Mouse (Mus musculus) spleen, postnatal 4 days (tissue): ENCODE results near the gene Timeless.
"Not testable (repeated sequence)": the region's sequence is repeated elsewhere in the genome, so short reads cannot be mapped to it uniquely, and the experiment has no call there.

Experiments used
- DNase-seq, 2 experiments: peaks; one replicate each; pipeline ENCODE4 v3.0.0; 2022; ENCODE audit warnings: low spot score in 2 of 2

Gene Timeless

DNA sequence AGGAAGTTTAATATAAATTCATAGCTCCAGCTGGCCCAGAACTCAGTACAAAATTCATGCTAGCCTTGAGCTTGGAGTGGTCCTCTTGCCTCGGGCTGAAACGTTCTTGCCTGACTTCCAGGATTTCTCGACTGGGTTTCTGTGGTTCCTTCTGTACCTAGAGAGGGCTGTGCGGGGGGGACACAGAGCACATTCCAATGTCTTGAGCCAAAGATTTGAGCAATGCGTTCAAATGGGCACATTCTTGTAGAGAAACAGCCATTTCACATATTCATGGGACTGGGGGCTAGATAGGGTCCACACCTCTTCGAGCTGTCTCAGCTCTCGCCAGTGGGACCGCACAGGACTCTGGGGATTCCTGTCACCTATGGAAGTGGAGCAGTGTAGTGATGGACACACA lies 24.1 kb downstream of the Timeless start:
- no peak for DNase-seq

DNA sequence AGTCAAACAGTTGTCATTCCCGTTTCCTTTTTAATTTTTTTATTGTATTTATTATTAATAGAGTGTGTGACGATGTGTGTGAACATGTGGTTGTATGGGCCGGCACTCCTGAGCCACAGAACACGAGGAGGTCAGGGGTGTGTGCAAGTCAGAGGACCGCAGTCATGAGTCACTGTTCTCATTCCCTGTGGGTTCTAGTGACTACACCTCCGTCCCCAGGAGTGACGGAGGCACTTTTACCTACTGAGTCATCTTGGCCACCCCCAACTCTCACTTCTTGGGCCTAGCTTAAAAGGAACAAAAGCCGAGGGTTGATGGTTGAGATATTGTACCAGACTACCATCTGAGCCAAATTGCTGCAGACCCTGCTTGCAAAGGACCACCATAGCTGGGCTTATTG lies 24.5 kb downstream of the Timeless start:
- DNase-seq = no peak

DNA sequence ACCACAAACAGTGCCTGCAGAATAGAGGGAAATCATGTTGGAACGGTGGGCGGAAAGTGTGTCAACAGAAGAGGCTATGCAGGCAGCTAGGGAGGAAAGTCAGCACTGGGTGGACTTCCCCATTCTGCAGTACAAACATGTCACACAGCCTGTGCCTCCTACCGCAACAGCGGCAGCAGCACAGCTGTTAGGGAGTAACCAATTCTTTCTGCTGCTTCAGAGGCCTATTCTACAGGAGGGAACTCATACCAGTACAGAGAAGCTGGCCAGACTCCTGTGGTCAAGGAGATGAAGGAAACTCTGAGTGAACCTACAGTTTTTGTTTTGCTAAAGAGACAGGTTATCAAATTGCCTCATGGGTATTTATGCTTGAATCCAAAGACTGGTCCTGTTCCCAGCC lies 27.1 kb downstream of the Timeless start:
- DNase-seq = no peak

DNA sequence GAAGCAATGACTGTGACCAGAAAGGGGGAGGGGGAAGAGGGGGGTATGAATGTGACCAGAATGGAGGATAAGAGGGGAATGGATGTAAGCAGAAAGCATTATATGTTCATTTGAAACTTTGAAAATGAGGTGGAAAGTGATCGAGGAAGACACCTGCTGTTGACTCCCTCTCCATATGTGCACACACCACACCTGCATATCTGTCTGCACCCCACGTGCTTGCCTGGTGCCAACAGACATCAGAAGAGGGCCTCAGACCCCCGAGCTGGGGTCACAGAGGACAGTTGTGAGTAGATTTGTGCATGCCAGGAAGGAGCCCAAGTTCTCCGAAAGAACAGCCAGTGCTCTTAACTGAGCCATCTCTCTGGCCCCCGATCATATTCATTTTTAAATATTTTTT lies 28.1 kb downstream of the Timeless start:
- DNase-seq = no peak

DNA sequence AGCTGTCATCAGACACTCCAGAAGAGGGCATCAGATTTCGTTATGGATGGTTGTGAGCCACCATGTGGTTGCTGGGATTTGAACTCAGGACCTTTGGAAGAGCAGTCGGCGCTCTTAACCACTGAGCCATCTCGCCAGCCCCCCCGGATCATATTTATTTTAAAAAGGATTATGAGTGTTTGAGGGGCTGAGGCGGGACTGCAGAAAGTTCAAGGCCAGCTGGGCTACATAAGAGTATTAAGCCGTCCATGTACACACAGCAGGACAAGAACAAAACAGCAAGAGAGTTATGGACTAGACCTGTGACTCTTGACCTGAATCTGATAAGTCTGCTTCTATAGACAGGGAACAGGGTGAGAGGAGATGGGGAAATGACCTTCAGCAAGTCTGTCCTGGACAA lies 28.5 kb downstream of the Timeless start:
- DNase-seq = not testable (repeated sequence)

DNA sequence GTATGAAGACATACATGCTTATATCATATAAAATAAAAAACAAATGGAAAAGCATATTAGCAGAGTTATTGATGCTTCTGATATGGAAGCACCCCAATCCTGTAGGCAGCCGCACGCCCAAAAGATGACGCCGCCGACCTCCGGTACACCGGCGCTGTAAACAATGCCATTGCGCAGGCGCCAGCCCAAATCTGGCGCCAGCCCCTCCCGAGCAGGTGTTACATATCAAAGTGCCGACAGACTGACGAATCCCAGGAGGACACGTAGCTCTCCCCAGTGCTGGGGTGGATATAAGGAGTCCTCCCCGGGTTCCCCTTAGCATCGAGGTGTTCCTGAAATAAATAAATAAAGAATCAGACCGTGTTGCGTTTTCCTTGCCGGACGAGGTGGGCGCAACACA lies 30.4 kb downstream of the Timeless start:
- DNase-seq = no peak

DNA sequence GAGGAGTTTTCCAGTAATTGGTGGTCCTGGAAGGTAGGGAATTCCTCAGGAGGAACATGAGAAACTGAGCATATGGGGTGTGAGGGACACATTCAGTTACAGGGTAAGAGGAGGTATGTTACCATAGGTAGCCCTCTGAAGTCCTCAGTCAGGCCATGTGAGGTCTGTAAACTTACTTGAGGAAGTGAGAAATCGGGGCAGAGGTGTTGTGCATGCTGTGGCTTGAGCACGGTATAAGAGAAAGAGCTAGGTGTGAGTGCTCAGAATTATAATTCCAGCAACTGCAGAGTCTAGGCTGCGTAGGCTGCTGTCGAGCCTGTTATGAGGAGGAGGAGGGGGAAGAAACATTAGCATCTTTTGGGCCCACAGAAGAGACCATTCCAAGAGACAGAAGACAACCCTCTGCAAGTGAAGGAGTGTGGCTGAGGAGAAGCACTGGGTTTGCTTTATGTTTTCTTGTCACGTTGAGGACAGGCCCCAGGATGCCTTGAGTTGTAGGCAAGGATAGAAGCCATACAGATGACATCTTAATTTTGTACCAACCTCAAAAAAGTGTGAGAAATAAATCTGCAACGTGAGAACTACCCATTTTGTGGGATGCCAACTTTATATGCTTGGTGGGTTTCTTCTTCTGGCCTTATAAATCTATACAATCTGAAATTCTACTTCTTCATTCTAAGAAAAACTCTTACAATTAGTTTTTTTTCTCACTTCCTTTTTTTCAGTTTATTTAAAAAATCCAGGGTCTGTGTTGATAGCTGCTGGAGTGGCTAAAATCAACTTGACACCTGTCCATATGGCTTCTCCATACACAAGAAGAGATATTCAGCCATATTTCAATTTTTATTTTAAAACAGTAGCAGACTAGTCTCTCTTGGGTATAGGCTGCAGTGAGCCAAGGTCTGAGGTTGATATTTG lies 31.8 kb downstream of the Timeless start:
- no peak for DNase-seq

DNA sequence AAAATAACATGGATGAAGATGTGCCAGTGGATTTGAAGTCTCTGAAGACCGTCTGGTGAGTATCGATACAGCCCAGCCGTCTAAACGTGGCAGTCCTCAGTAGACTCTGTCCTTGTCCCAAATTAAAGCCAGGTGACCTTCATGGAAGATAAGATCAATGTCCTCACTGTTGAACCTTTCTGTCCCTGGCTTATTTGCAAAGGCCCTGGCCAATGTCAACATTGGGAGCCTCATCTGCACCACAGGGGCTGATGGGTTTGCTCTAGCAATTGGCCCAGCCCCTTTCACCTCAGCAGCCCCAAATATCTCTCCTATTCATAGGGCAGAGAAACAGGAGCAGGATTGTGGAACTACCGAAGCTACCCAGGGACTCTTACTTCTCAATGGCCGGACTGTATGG lies 36.5 kb downstream of the Timeless start, which contains the start of gene Apof:
Apof (plus strand) TSS at position 301 of the 400 bp plus-strand sequence.
- DNase-seq = no peak

DNA sequence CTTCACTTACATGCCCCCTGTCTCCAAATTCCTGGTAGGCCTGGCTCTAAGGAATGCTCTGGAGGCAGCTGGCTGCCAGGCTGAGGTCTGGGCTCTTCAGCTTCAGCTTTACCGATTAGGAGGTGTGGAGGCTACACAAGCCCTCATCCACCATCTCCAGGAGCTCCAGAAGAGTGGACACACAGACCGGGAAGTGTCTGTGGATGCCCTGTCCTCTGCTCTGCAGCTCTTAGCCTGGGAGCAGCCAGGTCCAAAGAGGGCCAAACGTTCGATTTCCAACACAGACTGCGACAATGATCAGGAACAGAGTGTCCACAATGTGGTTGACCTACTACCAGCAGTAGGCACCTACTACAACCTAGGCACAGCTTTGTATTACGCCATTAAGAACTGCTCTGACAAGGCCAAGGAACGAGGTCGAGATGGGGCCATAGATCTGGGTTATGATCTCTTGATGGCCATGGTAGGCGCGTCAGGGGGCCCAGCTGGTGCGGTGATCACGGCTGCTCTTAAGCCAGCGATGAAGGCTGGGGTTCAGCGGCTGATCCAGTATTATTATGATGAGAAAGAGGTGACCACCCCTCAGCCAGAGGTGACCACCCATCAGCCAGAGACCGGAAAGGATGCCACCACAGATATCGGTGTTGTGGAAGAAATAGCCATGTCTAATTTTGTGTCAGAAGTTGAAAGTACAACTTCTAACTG lies 37.5 kb downstream of the Timeless start:
- DNase-seq = no peak

DNA sequence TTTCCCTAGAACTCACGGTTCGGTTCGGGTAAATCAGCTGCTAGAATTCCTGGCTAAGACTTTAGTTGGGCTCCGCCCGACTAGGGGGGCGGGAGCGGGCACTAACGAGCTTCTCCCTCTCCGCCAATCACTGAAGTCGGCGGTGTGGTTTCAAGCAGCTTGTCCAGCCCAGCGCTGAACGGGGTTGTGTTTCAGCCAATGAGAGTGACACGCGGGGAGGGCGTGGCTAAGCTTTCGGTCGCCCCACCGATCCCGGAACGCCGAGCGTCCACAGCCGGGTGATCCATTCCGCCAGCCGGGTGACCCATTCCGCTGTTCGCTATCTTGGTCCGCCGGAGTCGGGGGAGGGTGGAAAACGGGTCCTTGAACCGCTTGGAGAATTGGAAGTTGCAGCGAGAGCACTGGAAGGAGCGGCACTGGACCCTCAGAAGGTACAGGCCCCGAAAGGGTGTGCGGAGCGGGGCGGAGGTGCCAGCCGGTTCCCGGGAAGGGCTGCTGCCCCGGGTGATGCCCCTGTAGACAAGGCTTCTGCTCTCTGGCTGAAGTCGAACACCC lies 38.5 kb downstream of the Timeless start, which contains the start of gene Stat2:
Stat2 (plus strand) TSS at position 273 of the 555 bp plus-strand sequence.
- peak; percentile 96 to 97 for DNase-seq

DNA sequence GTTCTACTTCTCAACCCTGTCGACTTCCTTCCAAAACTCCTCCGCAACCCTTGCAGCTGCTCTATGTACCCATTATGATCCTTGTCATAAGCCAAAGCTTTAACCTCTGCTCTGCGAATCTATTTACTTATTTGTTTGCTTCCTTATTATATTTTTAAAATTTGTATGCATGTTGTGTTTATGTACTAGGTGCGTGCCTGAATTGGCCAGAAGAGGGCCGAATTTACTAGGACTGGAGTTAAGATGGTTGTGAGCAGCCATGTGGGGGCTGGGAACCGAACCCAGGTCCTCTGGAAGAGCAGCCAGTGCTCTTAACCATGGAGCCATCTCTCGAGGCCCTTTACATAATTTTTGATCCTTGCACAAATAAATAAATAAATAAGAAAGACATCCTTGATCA lies 39.0 kb downstream of the Timeless start:
- no peak for DNase-seq

DNA sequence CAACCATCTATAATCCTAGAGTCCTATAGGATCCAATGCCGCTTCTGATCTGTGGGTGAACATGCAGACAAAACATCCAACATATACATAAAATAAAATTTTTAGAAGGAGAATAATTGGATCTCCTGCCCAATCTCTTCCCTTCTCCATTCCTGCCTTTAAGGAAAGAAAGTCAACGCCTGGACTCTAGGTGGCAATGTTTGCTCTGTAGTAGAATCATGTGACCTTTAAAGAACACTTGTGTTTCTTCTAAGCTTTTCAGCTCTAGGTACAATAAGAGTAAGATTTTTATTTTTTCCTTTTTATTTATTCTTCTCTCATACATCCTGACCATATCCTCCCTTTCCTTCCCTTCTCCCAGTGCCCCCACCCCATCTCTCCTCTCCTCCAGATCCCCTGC lies 40.0 kb downstream of the Timeless start:
- no peak for DNase-seq

DNA sequence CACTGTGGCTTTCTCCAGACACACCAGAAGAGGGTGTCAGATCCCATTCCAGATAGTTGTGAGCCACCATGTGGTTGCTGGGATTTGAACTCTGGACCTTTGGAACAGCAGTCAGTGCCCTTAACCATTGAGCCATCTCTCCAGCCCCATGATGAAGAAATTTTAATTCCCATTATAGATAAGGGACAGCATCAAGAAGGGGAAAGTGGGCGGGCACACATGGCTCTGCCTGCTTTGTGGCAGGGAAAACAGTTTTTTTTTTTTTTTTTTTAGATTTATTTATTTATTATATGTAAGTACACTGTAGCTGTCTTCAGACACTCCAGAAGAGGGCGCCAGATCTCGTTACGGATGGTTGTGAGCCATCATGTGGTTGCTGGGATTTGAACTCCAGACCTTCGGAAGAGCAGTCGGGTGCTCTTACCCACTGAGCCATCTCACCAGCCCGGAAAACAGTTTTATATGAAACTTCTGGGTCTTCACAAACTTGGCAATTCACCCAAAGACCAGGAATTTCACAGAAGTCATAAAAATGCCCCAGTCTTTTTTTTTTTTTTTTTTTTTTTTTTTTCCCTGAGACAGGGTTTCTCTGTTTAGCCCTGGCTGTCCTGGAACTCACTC lies 41.1 kb downstream of the Timeless start:
- DNase-seq = not testable (repeated sequence)

DNA sequence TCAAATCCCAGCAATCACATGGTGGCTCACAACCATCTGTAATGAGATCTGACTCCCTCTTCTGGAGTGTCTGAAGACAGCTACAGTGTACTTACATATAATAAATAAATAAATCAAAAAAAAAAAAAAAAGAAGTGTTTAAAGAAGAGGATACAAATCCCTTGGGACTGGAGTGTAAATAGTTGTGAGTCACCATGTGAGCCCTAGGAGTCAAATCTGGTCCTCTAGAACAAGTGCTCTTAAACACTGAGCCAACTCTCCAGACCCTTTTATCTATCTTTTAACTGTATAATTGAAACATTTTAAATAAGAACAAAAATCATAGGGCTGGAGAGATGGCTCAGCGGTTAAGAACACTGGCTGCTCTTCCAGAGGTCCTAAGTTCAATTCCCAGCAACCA lies 43.5 kb downstream of the Timeless start:
- not testable (repeated sequence) for DNase-seq

DNA sequence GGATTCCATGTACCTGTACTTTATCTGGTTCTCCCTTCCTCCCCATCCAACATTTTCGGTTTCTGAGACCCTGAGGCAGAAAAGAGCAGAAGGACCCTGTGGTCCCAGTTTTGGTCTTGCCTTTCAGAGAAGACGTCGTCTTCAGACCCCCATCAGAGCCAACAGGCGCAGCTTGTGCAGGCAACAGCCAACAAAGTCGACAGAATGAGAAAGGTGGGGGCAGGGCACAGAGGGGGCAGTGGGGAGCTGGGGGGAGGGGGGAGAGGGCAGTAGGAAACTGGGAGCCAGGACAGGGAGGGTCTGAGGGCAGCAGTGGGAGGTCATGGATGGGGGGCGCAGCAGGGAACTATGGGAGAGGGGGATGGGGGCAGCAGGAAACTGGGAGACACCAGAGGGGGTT lies 46.3 kb downstream of the Timeless start:
- no peak for DNase-seq

DNA sequence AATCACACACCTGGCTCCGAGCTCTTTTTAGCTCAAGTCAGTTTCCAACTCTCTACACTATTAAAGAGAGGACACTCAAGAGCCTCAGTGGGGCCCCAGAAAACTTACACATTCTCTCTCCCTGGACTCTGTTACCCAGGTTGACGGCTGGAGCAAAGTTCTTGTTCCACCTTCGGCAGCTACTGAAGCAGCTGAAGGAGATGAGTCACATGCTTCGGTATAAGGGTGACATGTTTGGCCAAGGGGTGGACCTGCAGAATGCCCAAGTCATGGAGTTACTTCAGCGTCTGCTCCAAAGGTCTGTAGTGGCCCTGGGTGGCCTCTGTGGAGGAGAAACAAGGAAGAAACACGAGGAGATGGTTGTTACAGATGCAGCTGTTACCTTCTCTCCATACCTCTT lies 49.1 kb downstream of the Timeless start:
- no peak for DNase-seq

DNA sequence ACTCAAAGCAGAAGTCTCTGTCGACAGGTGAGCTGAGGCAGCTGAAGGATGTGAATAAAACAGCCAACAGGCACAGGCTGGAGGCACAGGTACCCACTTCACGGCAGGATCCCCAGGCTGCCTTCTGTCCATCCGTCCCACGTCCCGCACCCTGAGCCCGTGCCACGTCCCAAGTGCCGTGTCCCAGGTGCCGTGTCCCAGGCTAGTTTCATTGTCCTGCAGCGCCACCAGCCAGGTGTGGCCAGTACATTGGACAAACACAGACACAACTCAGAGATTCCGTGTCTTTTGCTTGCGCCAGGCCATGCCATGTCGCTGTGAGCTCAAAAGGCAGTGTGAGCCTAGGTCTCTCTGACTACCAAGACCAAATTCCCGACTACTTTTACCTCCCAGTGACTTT lies 49.8 kb downstream of the Timeless start:
- DNase-seq = no peak

DNA sequence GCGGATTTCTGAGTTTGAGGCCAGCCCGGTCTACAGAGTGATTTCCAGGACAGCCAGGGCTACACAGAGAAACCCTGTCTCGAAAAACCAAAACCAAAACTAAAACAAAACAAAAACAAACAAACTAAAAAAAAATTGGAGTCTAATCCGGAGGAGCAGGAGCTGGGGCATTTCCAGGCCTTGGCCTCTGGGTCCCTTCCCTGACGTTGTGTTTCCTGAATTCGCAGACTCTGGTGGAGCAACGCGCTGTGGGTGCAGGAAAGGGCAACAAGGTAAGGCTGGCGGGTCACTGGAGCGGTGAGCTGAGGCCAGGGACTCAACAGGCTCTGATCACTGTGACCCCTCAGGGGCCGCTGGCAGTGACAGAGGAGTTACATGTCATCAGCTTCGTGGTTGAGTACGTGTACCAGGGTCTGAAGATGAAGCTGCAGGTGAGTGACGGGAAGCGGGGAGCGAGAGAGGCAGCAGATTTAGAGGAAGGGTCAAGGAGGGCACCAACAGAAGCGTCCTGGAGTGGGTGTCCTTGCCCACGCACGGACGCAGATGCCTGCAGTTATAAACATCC lies 51.1 kb downstream of the Timeless start:
- DNase-seq = no peak

DNA sequence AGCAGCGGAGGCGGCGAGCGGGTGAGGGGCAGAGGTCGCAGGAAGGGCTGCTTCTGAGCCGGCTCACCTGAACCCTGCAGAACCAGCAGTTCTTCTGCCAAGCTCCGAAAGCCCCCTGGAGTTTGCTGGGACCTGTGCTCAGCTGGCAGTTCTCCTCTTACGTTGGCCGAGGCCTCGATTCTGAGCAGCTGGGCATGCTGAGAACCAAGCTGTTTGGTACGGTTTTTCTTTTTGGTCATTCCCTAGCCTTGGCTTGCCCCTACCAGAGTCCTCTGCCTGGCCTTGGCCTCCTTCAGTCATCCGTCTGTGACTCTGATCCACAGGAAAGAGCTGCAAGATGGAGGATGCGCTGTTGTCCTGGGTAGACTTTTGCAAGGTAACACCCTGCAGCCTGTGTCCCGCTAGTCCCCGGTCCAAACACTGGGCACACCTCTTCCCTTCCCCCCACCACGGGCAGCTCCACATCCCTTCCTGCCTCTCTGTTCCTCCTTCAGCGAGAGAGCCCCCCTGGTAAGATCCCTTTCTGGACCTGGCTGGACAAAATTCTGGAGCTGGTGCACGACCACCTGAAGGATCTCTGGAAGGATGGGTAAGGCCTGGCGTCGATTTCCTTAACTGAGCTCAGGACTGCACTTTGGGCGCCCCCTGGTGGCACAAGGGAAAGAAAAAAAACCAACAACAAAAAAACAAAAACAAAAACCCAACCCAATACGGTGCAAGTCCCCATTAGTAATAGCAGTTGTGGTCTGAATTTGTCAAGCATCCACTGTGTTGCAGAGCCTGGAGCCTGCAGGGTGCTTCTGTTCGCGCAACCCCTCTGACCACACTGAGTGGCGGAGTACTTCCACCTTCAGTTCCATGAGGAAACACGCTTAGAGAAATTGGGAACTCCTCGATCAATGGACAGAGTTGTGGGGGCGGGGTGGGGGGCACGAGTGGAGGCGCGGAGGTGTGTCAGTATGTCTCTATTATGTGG lies 52.0 kb downstream of the Timeless start:
- DNase-seq = peak; percentile 64 to 87

DNA sequence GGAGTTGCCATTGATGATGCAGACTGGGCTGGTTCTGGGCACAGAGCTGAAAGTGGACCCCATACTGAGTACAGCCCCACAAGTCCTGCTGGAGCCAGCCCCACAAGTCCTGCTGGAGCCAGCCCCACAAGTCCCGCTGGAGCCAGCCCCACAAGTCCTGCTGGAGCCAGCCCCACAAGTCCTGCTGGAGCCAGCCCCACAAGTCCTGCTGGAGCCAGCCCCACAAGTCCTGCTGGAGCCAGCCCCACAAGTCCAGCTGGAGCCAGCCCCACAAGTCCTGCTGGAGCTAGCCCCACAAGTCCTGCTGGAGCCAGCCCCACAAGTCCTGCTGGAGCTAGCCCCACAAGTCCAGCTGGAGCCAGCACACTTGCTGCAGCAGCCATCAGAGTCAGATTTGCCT lies 58.7 kb downstream of the Timeless start:
- DNase-seq = not testable (repeated sequence)
